Mouse (Mus musculus) right cerebral cortex, postnatal 4 days (tissue): ENCODE results near the gene Mettl27.

Experiments
- DNase-seq: peaks from one replicate; pipeline ENCODE4 v3.0.0-alpha.2; 2022

Mettl27 gene

DNA sequence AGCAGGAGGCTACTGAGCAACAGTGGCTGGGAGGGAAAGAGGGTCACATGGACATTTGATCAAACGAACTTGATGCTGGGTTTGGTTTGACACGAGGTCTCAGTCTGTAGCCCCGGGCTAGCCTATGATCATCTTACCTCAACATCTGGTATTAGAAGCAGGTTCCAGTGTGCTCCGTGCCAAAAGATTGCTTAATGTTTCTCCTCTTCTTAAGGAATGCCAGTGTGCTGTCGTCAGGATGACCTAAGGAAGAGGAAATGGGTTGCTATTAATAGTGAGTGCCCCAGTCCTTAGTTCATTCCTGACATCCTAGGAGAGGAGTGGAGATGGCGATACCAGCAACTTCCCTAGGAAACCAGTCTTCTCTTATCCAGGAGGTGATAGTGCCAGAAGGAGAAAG lies 57.6 kb downstream of the Mettl27 start:
- DNase-seq, result no peak
